Mouse (Mus musculus) hindbrain, embryonic 13.5 days (tissue): ENCODE results near the gene Kcnq2. TPM values are rescaled to one million over a fixed set of nuclear protein-coding genes. Genes with fewer than 3 reads are reported as not detected.

Experiments used
- ATAC-seq: fragments of 200-750 bp; cut with Nextera tagmentation; 2 replicates; pipeline ENCODE4 v1.8.0; 2017; ENCODE audit warnings: moderate TSS enrichment; ENCODE audit not compliant: low FRiP score
- H3K27ac ChIP-seq: fragments of 300-500 bp; sonication (generic); 2 replicates; pipeline ENCODE4 v1.5.1; 2015; ENCODE audit warnings: inconsistent platforms, mild to moderate bottlenecking, moderate library complexity
- H3K27me3 ChIP-seq: fragments of 300-500 bp; sonication (generic); 2 replicates; pipeline ENCODE4 v1.6.1; 2015; ENCODE audit warnings: mild to moderate bottlenecking, inconsistent platforms
- H3K36me3 ChIP-seq: fragments of 300-500 bp; sonication (generic); 2 replicates; pipeline ENCODE4 v1.6.1; 2015; ENCODE audit warnings: mild to moderate bottlenecking, inconsistent platforms
- H3K4me1 ChIP-seq: fragments of 300-500 bp; sonication (generic); replicated peaks from 2 replicates; pipeline ENCODE4 v1.6.1; 2015; ENCODE audit warnings: inconsistent platforms
- H3K4me2 ChIP-seq: fragments of 300-500 bp; sonication (generic); 2 replicates; pipeline ENCODE4 v1.6.1; 2015; ENCODE audit warnings: inconsistent platforms, mild to moderate bottlenecking, moderate library complexity
- H3K4me3 ChIP-seq: fragments of 300-500 bp; sonication (generic); 2 replicates; pipeline ENCODE4 v1.5.1; 2015; ENCODE audit warnings: mild to moderate bottlenecking, inconsistent platforms
- H3K9ac ChIP-seq: fragments of 300-500 bp; sonication (generic); 2 replicates; pipeline ENCODE4 v1.6.1; 2015; ENCODE audit warnings: mild to moderate bottlenecking, inconsistent platforms
- H3K9me3 ChIP-seq: fragments of 300-500 bp; sonication (generic); 2 replicates; pipeline ENCODE4 v1.6.1; 2016; ENCODE audit warnings: inconsistent platforms
- WGBS: fragments of 180-500 bp; shearing (Covaris S2); methylation state at CpG from one replicate; pipeline ENCODE4 v1.1.7; 2015; 5-methylcytosine and 5-hydroxymethylcytosine counted together
- polyA plus RNA-seq: library from polyadenylated mRNA; unstranded; fragments of >200 nt; fragmentation: Nextera tagmentation; extraction: Ambion mirVana; gene quantifications from 2 replicates; pipeline ENCODE4 v1.2.1, GENCODE M21; 2015

Gene Kcnq2
- polyA plus RNA-seq, 1 experiment from 2014 or later = 50.0 TPM

GRCm38 (mm10) chr2:181144675-181145074 is 9.6 kb upstream of the Kcnq2 start:
- Histone ChIP-seq H3K27ac (no peak overlapping the region), H3K36me3 (peaks cover 11% of the 10 kb centered on the region), H3K4me1 (peaks cover 16% of the 10 kb centered on the region), H3K9ac (no peak overlapping the region), H3K4me3 (no peak overlapping the region), H3K27me3 (peaks cover 31% of the 10 kb centered on the region), H3K4me2 (no peak overlapping the region), H3K9me3 (no peaks in the 10 kb centered on the region)
- ATAC-seq = no peak
- WGBS = 84% methylated on average over 2 of the region's 2 CpGs

GRCm38 (mm10) chr2:181143509-181144276 is 8.6 kb upstream of the Kcnq2 start:
- Histone ChIP-seq H3K9me3 (no peaks in the 10 kb centered on the region), H3K4me2 (no peak overlapping the region), H3K27ac (no peak overlapping the region), H3K4me1 (peaks cover 14% of the 10 kb centered on the region), H3K36me3 (peaks cover 4% of the 10 kb centered on the region; the same call in 1 of the 2 replicates), H3K27me3 (peaks cover 21% of the 10 kb centered on the region), H3K9ac (no peak overlapping the region), H3K4me3 (no peak overlapping the region)
- WGBS = 63% methylated on average over 2 of the region's 2 CpGs
- no peak for ATAC-seq

GRCm38 (mm10) chr2:181142703-181143135 is 7.6 kb upstream of the Kcnq2 start:
- Histone ChIP-seq H3K27ac (no peak overlapping the region), H3K36me3 (peaks cover 4% of the 10 kb centered on the region; the same call in 1 of the 2 replicates), H3K9ac (no peak overlapping the region), H3K4me3 (no peak overlapping the region), H3K4me1 (peaks cover 5% of the 10 kb centered on the region), H3K9me3 (no peaks in the 10 kb centered on the region), H3K4me2 (no peak overlapping the region), H3K27me3 (peaks cover 29% of the 10 kb centered on the region)
- ATAC-seq = no peak
- WGBS = 67% methylated on average over 8 of the region's 8 CpGs

- Histone ChIP-seq H3K4me1 (peaks cover 7% of the 10 kb centered on the region), H3K9me3 (no peaks in the 10 kb centered on the region), H3K27ac (no peak overlapping the region), H3K4me3 (no peak overlapping the region), H3K27me3 (peaks cover 37% of the 10 kb centered on the region), H3K9ac (no peak overlapping the region), H3K36me3 (no peaks in the 10 kb centered on the region), H3K4me2 (no peak overlapping the region)
- 86% methylated on average over 5 of the region's 5 CpGs for WGBS
- ATAC-seq = no peak
Observed at GRCm38 (mm10) chr2:181139641-181140193, 4.6 kb upstream of the Kcnq2 start.

GRCm38 (mm10) chr2:181136934-181137333 is 1.8 kb upstream of the Kcnq2 start:
- no peak for ATAC-seq
- peaks cover 44% of the 10 kb centered on the region for H3K27me3 ChIP-seq
- H3K4me2 ChIP-seq = no peak overlapping the region
- H3K4me3 ChIP-seq = no peak overlapping the region
- no peaks in the 10 kb centered on the region for H3K36me3 ChIP-seq
- 10% methylated on average over 6 of the region's 6 CpGs for WGBS
- peaks cover 28% of the 10 kb centered on the region for H3K4me1 ChIP-seq
- no peak overlapping the region for H3K27ac ChIP-seq
- H3K9me3 ChIP-seq = no peaks in the 10 kb centered on the region
- no peak overlapping the region for H3K9ac ChIP-seq

- peak; percentile 13; the same call in 1 of the 2 replicates for ATAC-seq
- H3K9me3 ChIP-seq = no peaks in the 10 kb centered on the region
- H3K4me1 ChIP-seq = peaks cover 43% of the 10 kb centered on the region
- H3K36me3 ChIP-seq = no peaks in the 10 kb centered on the region
- peaks cover 44% of the 10 kb centered on the region for H3K27me3 ChIP-seq
- peak overlapping the region; percentile 83 for H3K4me2 ChIP-seq
- H3K9ac ChIP-seq = peak overlapping the region; percentile 96
- peak overlapping the region; percentile 98 for H3K27ac ChIP-seq
- H3K4me3 ChIP-seq = peak overlapping the region; percentile 85
- 6% methylated on average over 4 of the region's 4 CpGs for WGBS
Observed at GRCm38 (mm10) chr2:181135446-181135818, 332 bp upstream of the Kcnq2 start.

- Histone ChIP-seq H3K4me2 (peak overlapping the region; percentile 83), H3K36me3 (no peaks in the 10 kb centered on the region), H3K27me3 (peaks cover 44% of the 10 kb centered on the region), H3K27ac (peak overlapping the region; percentile 98), H3K9me3 (no peaks in the 10 kb centered on the region), H3K4me3 (peak overlapping the region; percentile 85), H3K9ac (peak overlapping the region; percentile 96), H3K4me1 (peaks cover 55% of the 10 kb centered on the region)
- WGBS = 7% methylated on average over 22 of the region's 22 CpGs
- peak; percentile 87 for ATAC-seq
Observed at GRCm38 (mm10) chr2:181133837-181134590, 1.1 kb downstream of the Kcnq2 start.

GRCm38 (mm10) chr2:181130245-181130644 is 4.9 kb downstream of the Kcnq2 start:
- ATAC-seq = no peak
- Histone ChIP-seq H3K9me3 (no peaks in the 10 kb centered on the region), H3K4me3 (no peak overlapping the region), H3K9ac (no peak overlapping the region), H3K27me3 (peaks cover 12% of the 10 kb centered on the region; the same call in 1 of the 2 replicates), H3K4me1 (peaks cover 80% of the 10 kb centered on the region), H3K27ac (no peak overlapping the region), H3K4me2 (no peak overlapping the region), H3K36me3 (no peaks in the 10 kb centered on the region)
- WGBS = 82% methylated on average over 4 of the region's 4 CpGs

- no peak overlapping the region for H3K9ac ChIP-seq
- peaks cover 91% of the 10 kb centered on the region for H3K4me1 ChIP-seq
- H3K4me3 ChIP-seq = no peak overlapping the region
- H3K36me3 ChIP-seq = no peaks in the 10 kb centered on the region
- peak overlapping the region; percentile 35; the same call in 1 of the 2 replicates for H3K27ac ChIP-seq
- ATAC-seq = no peak
- WGBS = 87% methylated on average over 4 of the region's 4 CpGs
- no peak overlapping the region for H3K4me2 ChIP-seq
- H3K27me3 ChIP-seq = 0 out of 2 replicates have a peak, but pooled peaks cover 4% of the 10 kb centered on the region
- H3K9me3 ChIP-seq = no peaks in the 10 kb centered on the region
Observed at GRCm38 (mm10) chr2:181128963-181129362, 6.1 kb downstream of the Kcnq2 start.

GRCm38 (mm10) chr2:181127786-181128185 is 7.3 kb downstream of the Kcnq2 start:
- no peaks in the 10 kb centered on the region for H3K27me3 ChIP-seq
- no peak overlapping the region for H3K27ac ChIP-seq
- no peak overlapping the region for H3K4me3 ChIP-seq
- ATAC-seq = no peak
- no peak overlapping the region for H3K4me2 ChIP-seq
- no peaks in the 10 kb centered on the region for H3K9me3 ChIP-seq
- WGBS = 31% methylated on average over 3 of the region's 3 CpGs
- H3K9ac ChIP-seq = no peak overlapping the region
- no peaks in the 10 kb centered on the region for H3K36me3 ChIP-seq
- peaks cover 91% of the 10 kb centered on the region for H3K4me1 ChIP-seq

- no peaks in the 10 kb centered on the region for H3K9me3 ChIP-seq
- no peak overlapping the region for H3K9ac ChIP-seq
- ATAC-seq = no peak
- no peaks in the 10 kb centered on the region for H3K36me3 ChIP-seq
- H3K27ac ChIP-seq = no peak overlapping the region
- WGBS = 54% methylated on average over 7 of the region's 7 CpGs
- H3K4me1 ChIP-seq = peaks cover 91% of the 10 kb centered on the region
- H3K27me3 ChIP-seq = no peaks in the 10 kb centered on the region
- H3K4me3 ChIP-seq = no peak overlapping the region
- no peak overlapping the region for H3K4me2 ChIP-seq
Observed at GRCm38 (mm10) chr2:181125726-181126455, 9.2 kb downstream of the Kcnq2 start.

GRCm38 (mm10) chr2:181122642-181123041 is 12.5 kb downstream of the Kcnq2 start:
- 0 out of 2 replicates have a peak, but pooled peaks have one; percentile 39 for ATAC-seq
- Histone ChIP-seq H3K9ac (no peak overlapping the region), H3K36me3 (no peaks in the 10 kb centered on the region), H3K27me3 (no peaks in the 10 kb centered on the region), H3K4me1 (peaks cover 92% of the 10 kb centered on the region), H3K4me2 (no peak overlapping the region), H3K9me3 (no peaks in the 10 kb centered on the region), H3K4me3 (no peak overlapping the region), H3K27ac (peak overlapping the region; percentile 87)
